24 mouse cellular contexts compared by ENCODE assay signal in the genomic region with DNA sequence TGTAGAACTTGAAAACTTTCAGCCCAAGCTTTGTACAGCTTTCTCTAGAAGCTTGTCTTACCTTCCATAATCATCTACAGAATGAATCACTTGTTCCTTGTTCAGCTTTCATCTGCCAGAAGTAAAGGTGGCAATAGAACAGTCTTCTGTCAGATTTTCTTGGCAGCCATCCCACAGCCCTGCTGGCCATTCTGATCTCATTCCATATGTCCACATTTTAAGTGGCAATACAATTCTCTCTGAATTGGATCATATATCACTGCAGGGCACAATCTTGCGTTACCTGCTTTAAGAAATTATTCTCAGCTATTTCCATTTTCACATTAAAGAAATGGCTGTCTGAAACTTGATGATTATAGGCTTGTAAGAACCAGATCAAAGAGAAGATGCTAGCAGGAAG.
A peak's percentile ranks its signal among the peaks of the same experiment; 100 is the strongest.
DNase-seq lines count a peak whose midpoint lies in the region; ATAC-seq and TF ChIP-seq lines count a peak whose summit lies in the region.
"Had no signal": no experiment of that assay in that cellular context is flagged by ENCODE, and none has a peak within 500 bp of the region (broad histone marks: within the 10 kb centered on the region; RNA-seq: fewer than 3 reads in every experiment).

No protein-coding gene starts in this region.

- 53% methylated on average over 1 of the region's 1 CpGs for WGBS in hindbrain, postnatal 0 days
- WGBS in hindbrain, embryonic 14.5 days = 61% methylated on average over 1 of the region's 1 CpGs

- H3K36me3 ChIP-seq in hindbrain, postnatal 0 days (ENCODE audit: insufficient read depth, low read length) = no peaks in the 10 kb centered on the region
- no peaks in the 10 kb centered on the region for H3K36me3 ChIP-seq in hindbrain, embryonic 14.5 days (replicated peaks; ENCODE audit: control insufficient read depth, insufficient read depth)
- H3K36me3 ChIP-seq: forebrain, embryonic 15.5 days; G1E; hindbrain, embryonic 12.5 days; intestine, embryonic 15.5 days; neural tube, embryonic 12.5 days had no signal

- no peaks in the 10 kb centered on the region for H3K4me1 ChIP-seq in hindbrain, postnatal 0 days (ENCODE audit: insufficient read depth, low read length)
- H3K4me1 ChIP-seq in hindbrain, embryonic 14.5 days (replicated peaks; ENCODE audit: control insufficient read depth, insufficient read depth, low read length) = no peaks in the 10 kb centered on the region
- H3K4me1 ChIP-seq: forebrain, embryonic 15.5 days; hindbrain, embryonic 12.5 days; intestine, embryonic 15.5 days; neural tube, embryonic 12.5 days had no signal

- TF ChIP-seq CTCF in hindbrain, postnatal 0 days (IDR thresholded peaks at IDR 0.05; ENCODE audit: low read depth) = no peak

- DNase-seq in hindbrain, postnatal 0 days (ENCODE audit: low spot score) = peak; percentile 58
- DNase-seq in hindbrain, embryonic 14.5 days (ENCODE audit: low spot score) = no peak
- DNase-seq in right cerebral cortex, adult 2 months (ENCODE audit: low spot score in 2 of 2) = peak; percentile 4 to 5
- DNase-seq in right cerebral cortex, postnatal 14 days = no peak
- DNase-seq in cerebellum, adult 9-11 months = peak; percentile 25
- no peak for DNase-seq in thymus, postnatal 25 days
- no peak for DNase-seq in urinary bladder, adult 2 months (ENCODE audit: low spot score)
- DNase-seq in thymus, postnatal 14 days = no peak
- DNase-seq: adrenal gland, postnatal 14 days; gastrocnemius, adult 2 months; heart, postnatal 10 days; kidney, adult 9 months; kidney, postnatal 36 days; liver; lung, postnatal 10 days; right cerebral cortex, adult 18-20 months; thymus, postnatal 4 days had no signal

- H3K9ac ChIP-seq in hindbrain, postnatal 0 days (replicated peaks; ENCODE audit: low read length) = no peak overlapping the region
- no peak overlapping the region for H3K9ac ChIP-seq in hindbrain, embryonic 14.5 days
- H3K9ac ChIP-seq: forebrain, embryonic 15.5 days; hindbrain, embryonic 12.5 days; intestine, embryonic 15.5 days; neural tube, embryonic 12.5 days had no signal

- H3K27ac ChIP-seq in hindbrain, postnatal 0 days = no peak overlapping the region
- no peak overlapping the region for H3K27ac ChIP-seq in hindbrain, embryonic 14.5 days
- H3K27ac ChIP-seq: forebrain, embryonic 15.5 days; gastrocnemius, adult 2 months; hindbrain, embryonic 12.5 days; intestine, embryonic 15.5 days; neural tube, embryonic 12.5 days had no signal

- H3K27me3 ChIP-seq in hindbrain, postnatal 0 days (ENCODE audit: insufficient read depth, low read length) = no peaks in the 10 kb centered on the region
- H3K27me3 ChIP-seq in hindbrain, embryonic 14.5 days (ENCODE audit: control insufficient read depth, insufficient read depth, low read length) = no peaks in the 10 kb centered on the region
- H3K27me3 ChIP-seq: forebrain, embryonic 15.5 days; hindbrain, embryonic 12.5 days; intestine, embryonic 15.5 days; neural tube, embryonic 12.5 days had no signal

- ATAC-seq in hindbrain, postnatal 0 days = no peak; the same call in 1 of the 2 replicates
- ATAC-seq in hindbrain, embryonic 14.5 days (ENCODE audit: low FRiP score) = no peak
- ATAC-seq: forebrain, embryonic 15.5 days; intestine, embryonic 15.5 days had no signal

- H3K9me3 ChIP-seq in hindbrain, postnatal 0 days (ENCODE audit: low read length) = no peaks in the 10 kb centered on the region
- H3K9me3 ChIP-seq in hindbrain, embryonic 14.5 days (ENCODE audit: control insufficient read depth, low read length) = no peaks in the 10 kb centered on the region
- H3K9me3 ChIP-seq: forebrain, embryonic 15.5 days; G1E; hindbrain, embryonic 12.5 days; intestine, embryonic 15.5 days; neural tube, embryonic 12.5 days had no signal

- no peak overlapping the region for H3K4me2 ChIP-seq in hindbrain, postnatal 0 days (ENCODE audit: low read depth, low read length)
- H3K4me2 ChIP-seq in hindbrain, embryonic 14.5 days (replicated peaks) = no peak overlapping the region
- H3K4me2 ChIP-seq: forebrain, embryonic 15.5 days; heart, embryonic 11.5 days; hindbrain, embryonic 12.5 days; intestine, embryonic 15.5 days; neural tube, embryonic 12.5 days had no signal

- H3K4me3 ChIP-seq in hindbrain, postnatal 0 days (ENCODE audit: low read length) = no peak overlapping the region
- H3K4me3 ChIP-seq in hindbrain, embryonic 14.5 days (replicated peaks; ENCODE audit: low read length) = no peak overlapping the region
- H3K4me3 ChIP-seq: erythroblast, embryonic 14.5 days; forebrain, embryonic 15.5 days; gastrocnemius, adult 2 months; hindbrain, embryonic 12.5 days; intestine, embryonic 15.5 days; neural tube, embryonic 12.5 days had no signal

Comparison
In these comparisons a context has a peak if more than half of its experiments do, and no peak if none do; other contexts are left out.
1. DNase-seq: peak in hindbrain, postnatal 0 days (single experiment), right cerebral cortex, adult 2 months (2 of 2) and cerebellum, adult 9-11 months (single experiment); none in hindbrain, embryonic 14.5 days (single experiment), right cerebral cortex, postnatal 14 days (single experiment), thymus, postnatal 25 days (single experiment), urinary bladder, adult 2 months (single experiment) and thymus, postnatal 14 days (single experiment).